Mouse (Mus musculus): ENCODE data around the gene Aldh16a1. TPM values are rescaled to one million over a fixed set of nuclear protein-coding genes. Genes with fewer than 3 reads are reported as not detected.
A peak's percentile ranks its signal among the peaks of the same experiment; 100 is the strongest.
"Not testable (repeated sequence)": the region's sequence is repeated elsewhere in the genome, so short reads cannot be mapped to it uniquely, and the experiment has no call there.

Aldh16a1 gene
- polyA plus RNA-seq, 1 experiment from 2014 or later: 38.7 TPM

DNA sequence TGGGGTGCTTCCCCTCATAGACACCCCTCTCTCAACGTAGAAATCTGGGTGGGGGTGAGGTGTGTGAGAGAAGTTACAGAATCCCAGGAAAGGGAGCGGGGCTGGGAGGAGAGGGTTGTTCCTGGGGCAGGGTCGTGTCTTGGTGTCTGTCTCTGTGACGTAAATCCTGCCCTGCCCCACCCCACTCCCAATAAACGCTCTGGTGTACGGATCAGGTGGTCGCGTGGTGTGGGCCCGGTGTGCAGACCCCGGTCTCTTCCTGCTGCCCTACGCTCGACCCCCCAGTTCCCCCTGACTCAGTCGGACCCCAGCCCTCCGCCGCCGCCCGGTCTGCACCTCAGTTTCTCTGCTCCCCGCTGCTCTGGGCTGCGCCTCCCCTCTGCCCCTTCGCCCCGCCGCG, 21.5 kb upstream of the Aldh16a1 start:
- peak overlapping the region; percentile 10 for H3K4me2 ChIP-seq (ENCODE audit: low read depth, severe bottlenecking)
- H3K27ac ChIP-seq (replicated peaks; ENCODE audit: low read depth, low read length): no peak overlapping the region
- no peaks in the 10 kb centered on the region for H3K36me3 ChIP-seq (ENCODE audit: control insufficient read depth, insufficient read depth, low read length)
- H3K9me3 ChIP-seq (ENCODE audit: control insufficient read depth, low read length): 0 out of 2 replicates have a peak, but pooled peaks cover 3% of the 10 kb centered on the region
- no peak overlapping the region for H3K9ac ChIP-seq (ENCODE audit: low read length)
- ATAC-seq (ENCODE audit: insufficient number of reproducible peaks, low FRiP score, low TSS enrichment, low read depth) (no peak), DNase-seq (ENCODE audit: low spot score) (no peak)
- WGBS: 2% methylated on average over 23 of the region's 23 CpGs
- H3K4me1 ChIP-seq (ENCODE audit: control insufficient read depth, insufficient read depth, low read length): 0 out of 2 replicates have a peak, but pooled peaks cover 5% of the 10 kb centered on the region
- H3K27me3 ChIP-seq (ENCODE audit: control insufficient read depth, insufficient read depth, low read length): peaks cover 79% of the 10 kb centered on the region
- peak overlapping the region; percentile 12; the same call in 1 of the 2 replicates for H3K4me3 ChIP-seq (ENCODE audit: low read depth, low read length)

DNA sequence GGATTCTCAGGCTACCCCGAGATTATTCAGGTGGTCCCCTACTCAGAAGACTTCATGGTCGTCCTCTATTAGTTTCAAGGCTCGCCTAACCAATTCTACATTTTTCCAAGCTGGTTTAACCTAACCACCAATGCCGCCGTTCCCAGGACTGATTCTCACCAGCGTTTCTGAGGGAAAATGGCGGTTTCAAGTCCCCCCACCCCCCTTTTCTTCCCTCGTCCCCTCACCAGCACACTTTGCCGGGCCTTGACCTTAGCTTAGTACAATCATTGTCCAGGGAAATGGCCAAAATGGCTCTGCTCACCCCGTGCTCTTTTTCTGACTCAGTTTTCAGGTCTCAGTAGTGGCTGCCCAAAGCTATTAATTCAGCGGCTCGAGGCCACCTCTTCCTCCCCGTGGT, 21.0 kb upstream of the Aldh16a1 start:
- Histone ChIP-seq H3K9me3 (ENCODE audit: control insufficient read depth, low read length) (peaks cover 3% of the 10 kb centered on the region; the same call in 1 of the 2 replicates), H3K4me3 (ENCODE audit: low read depth, low read length) (no peak overlapping the region), H3K9ac (ENCODE audit: low read length) (no peak overlapping the region), H3K27me3 (ENCODE audit: control insufficient read depth, insufficient read depth, low read length) (peaks cover 74% of the 10 kb centered on the region), H3K27ac (replicated peaks; ENCODE audit: low read depth, low read length) (no peak overlapping the region), H3K4me1 (ENCODE audit: control insufficient read depth, insufficient read depth, low read length) (0 out of 2 replicates have a peak, but pooled peaks cover 3% of the 10 kb centered on the region), H3K4me2 (ENCODE audit: low read depth, severe bottlenecking) (no peak overlapping the region), H3K36me3 (ENCODE audit: control insufficient read depth, insufficient read depth, low read length) (no peaks in the 10 kb centered on the region)
- WGBS: 6% methylated on average over 13 of the region's 13 CpGs
- DNase-seq (ENCODE audit: low spot score): no peak
- no peak for ATAC-seq (ENCODE audit: insufficient number of reproducible peaks, low FRiP score, low TSS enrichment, low read depth)

GRCm38 (mm10) chr7:45174567-45175280, 20.3 kb upstream of the Aldh16a1 start:
- H3K9ac ChIP-seq (ENCODE audit: low read length): no peak overlapping the region
- no peak overlapping the region for H3K27ac ChIP-seq (replicated peaks; ENCODE audit: low read depth, low read length)
- H3K27me3 ChIP-seq (ENCODE audit: control insufficient read depth, insufficient read depth, low read length): peaks cover 68% of the 10 kb centered on the region
- ATAC-seq (ENCODE audit: insufficient number of reproducible peaks, low FRiP score, low TSS enrichment, low read depth) (no peak), DNase-seq (ENCODE audit: low spot score) (peak; percentile 40)
- WGBS: 7% methylated on average over 25 of the region's 29 CpGs
- no peak overlapping the region for H3K4me2 ChIP-seq (ENCODE audit: low read depth, severe bottlenecking)
- H3K9me3 ChIP-seq (ENCODE audit: control insufficient read depth, low read length): peaks cover 9% of the 10 kb centered on the region
- H3K4me3 ChIP-seq (ENCODE audit: low read depth, low read length): 0 out of 2 replicates have a peak overlapping the region, but pooled peaks have one; percentile 5
- 0 out of 2 replicates have a peak, but pooled peaks cover 3% of the 10 kb centered on the region for H3K4me1 ChIP-seq (ENCODE audit: control insufficient read depth, insufficient read depth, low read length)
- H3K36me3 ChIP-seq (ENCODE audit: control insufficient read depth, insufficient read depth, low read length): no peaks in the 10 kb centered on the region

GRCm38 (mm10) chr7:45173772-45174171, 19.4 kb upstream of the Aldh16a1 start:
- H3K4me2 ChIP-seq (ENCODE audit: low read depth, severe bottlenecking); H3K36me3 ChIP-seq (ENCODE audit: control insufficient read depth, insufficient read depth, low read length); ATAC-seq (ENCODE audit: insufficient number of reproducible peaks, low FRiP score, low TSS enrichment, low read depth); H3K27ac ChIP-seq (replicated peaks; ENCODE audit: low read depth, low read length); DNase-seq (ENCODE audit: low spot score); H3K4me1 ChIP-seq (ENCODE audit: control insufficient read depth, insufficient read depth, low read length); H3K9ac ChIP-seq (ENCODE audit: low read length); H3K4me3 ChIP-seq (ENCODE audit: low read depth, low read length): not testable (repeated sequence)
- 38% methylated on average over 1 of the region's 1 CpGs for WGBS
- H3K9me3 ChIP-seq (ENCODE audit: control insufficient read depth, low read length): peaks cover 17% of the 10 kb centered on the region
- H3K27me3 ChIP-seq (ENCODE audit: control insufficient read depth, insufficient read depth, low read length): peaks cover 67% of the 10 kb centered on the region

- Histone ChIP-seq H3K36me3 (ENCODE audit: control insufficient read depth, insufficient read depth, low read length) (no peaks in the 10 kb centered on the region), H3K27ac (replicated peaks; ENCODE audit: low read depth, low read length) (no peak overlapping the region), H3K4me1 (ENCODE audit: control insufficient read depth, insufficient read depth, low read length) (0 out of 2 replicates have a peak, but pooled peaks cover 3% of the 10 kb centered on the region), H3K9ac (ENCODE audit: low read length) (no peak overlapping the region), H3K9me3 (ENCODE audit: control insufficient read depth, low read length) (peaks cover 17% of the 10 kb centered on the region), H3K4me3 (ENCODE audit: low read depth, low read length) (no peak overlapping the region), H3K27me3 (ENCODE audit: control insufficient read depth, insufficient read depth, low read length) (peaks cover 67% of the 10 kb centered on the region), H3K4me2 (ENCODE audit: low read depth, severe bottlenecking) (no peak overlapping the region)
- DNase-seq (ENCODE audit: low spot score) (no peak), ATAC-seq (ENCODE audit: insufficient number of reproducible peaks, low FRiP score, low TSS enrichment, low read depth) (no peak)
- 63% methylated on average over 7 of the region's 7 CpGs for WGBS
Measured at GRCm38 (mm10) chr7:45172974-45173373, 18.6 kb upstream of the Aldh16a1 start.

- Histone ChIP-seq H3K9ac (ENCODE audit: low read length) (no peak overlapping the region), H3K4me2 (ENCODE audit: low read depth, severe bottlenecking) (no peak overlapping the region), H3K36me3 (ENCODE audit: control insufficient read depth, insufficient read depth, low read length) (no peaks in the 10 kb centered on the region), H3K27ac (replicated peaks; ENCODE audit: low read depth, low read length) (no peak overlapping the region), H3K4me1 (ENCODE audit: control insufficient read depth, insufficient read depth, low read length) (no peaks in the 10 kb centered on the region), H3K9me3 (ENCODE audit: control insufficient read depth, low read length) (peaks cover 14% of the 10 kb centered on the region), H3K27me3 (ENCODE audit: control insufficient read depth, insufficient read depth, low read length) (peaks cover 66% of the 10 kb centered on the region), H3K4me3 (ENCODE audit: low read depth, low read length) (no peak overlapping the region)
- 96% methylated on average over 3 of the region's 3 CpGs for WGBS
- ATAC-seq (ENCODE audit: insufficient number of reproducible peaks, low FRiP score, low TSS enrichment, low read depth) (no peak), DNase-seq (ENCODE audit: low spot score) (no peak)
Measured at GRCm38 (mm10) chr7:45169495-45169894, 15.1 kb upstream of the Aldh16a1 start.

DNA sequence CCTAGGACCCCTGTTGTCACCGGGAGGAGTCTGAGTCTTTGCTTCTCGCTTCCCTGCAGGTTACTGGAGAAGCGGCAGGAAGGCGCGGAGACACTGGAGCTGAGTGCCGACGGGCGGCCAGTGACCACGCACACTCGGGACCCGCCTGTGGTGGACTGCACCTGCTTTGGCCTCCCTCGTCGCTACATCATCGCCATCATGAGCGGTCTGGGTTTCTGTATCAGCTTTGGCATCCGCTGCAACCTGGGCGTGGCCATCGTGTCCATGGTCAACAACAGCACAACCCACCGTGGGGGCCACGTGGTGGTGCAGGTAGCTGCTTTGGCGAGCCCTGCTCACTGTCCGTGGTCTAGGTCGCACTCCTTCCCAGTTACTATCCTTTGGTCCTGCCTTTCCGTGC, 14.3 kb upstream of the Aldh16a1 start:
- WGBS: 6% methylated on average over 24 of the region's 24 CpGs
- H3K4me2 ChIP-seq (ENCODE audit: low read depth, severe bottlenecking): no peak overlapping the region
- peaks cover 14% of the 10 kb centered on the region for H3K9me3 ChIP-seq (ENCODE audit: control insufficient read depth, low read length)
- no peak for ATAC-seq (ENCODE audit: insufficient number of reproducible peaks, low FRiP score, low TSS enrichment, low read depth)
- no peak for DNase-seq (ENCODE audit: low spot score)
- H3K9ac ChIP-seq (ENCODE audit: low read length): no peak overlapping the region
- H3K4me1 ChIP-seq (ENCODE audit: control insufficient read depth, insufficient read depth, low read length): no peaks in the 10 kb centered on the region
- H3K36me3 ChIP-seq (ENCODE audit: control insufficient read depth, insufficient read depth, low read length): no peaks in the 10 kb centered on the region
- H3K4me3 ChIP-seq (ENCODE audit: low read depth, low read length): no peak overlapping the region
- peaks cover 70% of the 10 kb centered on the region for H3K27me3 ChIP-seq (ENCODE audit: control insufficient read depth, insufficient read depth, low read length)
- no peak overlapping the region for H3K27ac ChIP-seq (replicated peaks; ENCODE audit: low read depth, low read length)

GRCm38 (mm10) chr7:45167761-45168445, 13.5 kb upstream of the Aldh16a1 start:
- no peak overlapping the region for H3K4me3 ChIP-seq (ENCODE audit: low read depth, low read length)

More at GRCm38 (mm10) chr7:45167761-45168445, 13.5 kb upstream of the Aldh16a1 start:
- 2% methylated on average over 19 of the region's 19 CpGs for WGBS
- H3K27ac ChIP-seq (replicated peaks; ENCODE audit: low read depth, low read length): no peak overlapping the region
- ATAC-seq (ENCODE audit: insufficient number of reproducible peaks, low FRiP score, low TSS enrichment, low read depth) (no peak), DNase-seq (ENCODE audit: low spot score) (no peak)
- no peaks in the 10 kb centered on the region for H3K36me3 ChIP-seq (ENCODE audit: control insufficient read depth, insufficient read depth, low read length)
- H3K4me2 ChIP-seq (ENCODE audit: low read depth, severe bottlenecking): no peak overlapping the region
- peaks cover 76% of the 10 kb centered on the region for H3K27me3 ChIP-seq (ENCODE audit: control insufficient read depth, insufficient read depth, low read length)
- no peak overlapping the region for H3K9ac ChIP-seq (ENCODE audit: low read length)
- H3K9me3 ChIP-seq (ENCODE audit: control insufficient read depth, low read length): peaks cover 14% of the 10 kb centered on the region
- no peaks in the 10 kb centered on the region for H3K4me1 ChIP-seq (ENCODE audit: control insufficient read depth, insufficient read depth, low read length)
